Mouse (Mus musculus) cortical plate, adult 2 months (tissue): ENCODE measurements around the gene Cd70.

Experiments
- CTCF ChIP-seq: fragments of 200-500 bp; IDR thresholded peaks from 2 replicates; pipeline ENCODE4 v1.5.1; 2011; ENCODE audit warnings: mild to moderate bottlenecking, control low read depth, low read length; ENCODE audit not compliant: insufficient read depth; ENCODE audit errors: extremely low read depth
- POLR2A ChIP-seq: fragments of 200-500 bp; IDR thresholded peaks from 2 replicates; pipeline ENCODE4 v1.6.1; 2011; ENCODE audit warnings: mild to moderate bottlenecking, low read length, control low read depth; ENCODE audit not compliant: insufficient read depth; ENCODE audit errors: extremely low read depth

GRCm38 (mm10) chr17:57110005-57110404, 39.6 kb downstream of the Cd70 start:
- no peak for TF ChIP-seq CTCF
- TF ChIP-seq POLR2A = no peak
